Mouse (Mus musculus) yolk sac, embryonic 10.5 days (tissue): ENCODE results near the gene Stip1.

Source experiments
- DNase-seq: peaks from one replicate; pipeline ENCODE4 v3.0.0-alpha.2; 2017; ENCODE audit warnings: low spot score

Gene Stip1

DNA sequence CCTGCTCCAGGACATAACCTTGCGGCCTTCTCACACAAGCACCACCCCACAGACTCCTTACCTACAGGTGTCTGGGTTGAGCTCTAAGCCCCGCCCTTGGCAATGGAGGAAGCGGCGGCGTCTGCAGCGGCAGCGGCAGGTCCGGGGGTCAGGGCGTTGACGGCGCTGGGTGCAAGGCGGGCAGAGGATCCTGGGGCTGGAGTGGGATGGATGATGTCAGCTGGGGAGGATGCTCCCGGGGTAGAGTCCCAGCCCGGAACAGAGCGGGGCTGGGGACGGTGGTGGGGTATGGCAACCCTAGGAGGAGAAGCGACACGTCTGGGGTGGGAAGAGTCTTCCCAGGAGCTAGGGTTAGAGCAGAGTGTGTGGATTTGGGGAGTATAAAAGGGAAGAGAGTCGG is 54.5 kb downstream of the Stip1 start:
- no peak for DNase-seq

DNA sequence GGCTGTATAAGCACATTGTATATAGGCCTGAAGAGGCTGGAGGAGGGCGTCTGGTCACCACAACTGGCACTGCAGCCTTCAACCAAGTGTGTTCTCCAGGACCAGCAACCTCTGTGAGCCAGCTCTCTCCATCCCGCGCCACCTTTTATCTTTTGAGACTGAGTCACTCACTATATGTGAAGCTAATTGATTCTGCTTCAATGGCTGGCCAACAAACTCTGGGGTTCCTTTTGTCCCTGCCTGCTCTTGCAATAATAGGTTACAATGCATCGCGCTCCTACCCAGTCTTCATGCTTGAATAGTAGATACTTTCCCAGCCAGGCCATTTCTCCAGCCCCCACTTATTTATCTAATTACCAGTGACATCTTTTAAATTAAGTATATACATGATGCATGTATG is 56.1 kb downstream of the Stip1 start:
- DNase-seq, result no peak

DNA sequence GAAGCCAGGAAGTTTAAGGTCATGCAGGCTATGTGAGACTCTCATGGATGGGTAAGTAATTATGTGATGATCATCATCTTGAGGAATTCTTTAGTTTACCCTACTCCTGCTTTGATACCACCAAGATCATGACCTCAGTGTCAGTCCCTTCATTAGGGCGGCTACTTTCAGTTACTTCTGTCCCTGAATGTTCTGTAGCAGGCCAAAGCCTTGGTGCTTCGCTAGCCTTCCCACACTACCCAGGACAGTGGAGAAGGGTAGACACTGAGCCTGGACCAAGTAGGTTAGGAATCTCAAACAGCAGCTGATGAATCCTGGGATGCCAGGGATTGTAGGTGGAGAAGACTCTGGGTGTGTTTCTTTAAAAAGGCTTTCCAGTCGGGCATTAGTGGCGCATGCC is 58.3 kb downstream of the Stip1 start:
- DNase-seq, result no peak

DNA sequence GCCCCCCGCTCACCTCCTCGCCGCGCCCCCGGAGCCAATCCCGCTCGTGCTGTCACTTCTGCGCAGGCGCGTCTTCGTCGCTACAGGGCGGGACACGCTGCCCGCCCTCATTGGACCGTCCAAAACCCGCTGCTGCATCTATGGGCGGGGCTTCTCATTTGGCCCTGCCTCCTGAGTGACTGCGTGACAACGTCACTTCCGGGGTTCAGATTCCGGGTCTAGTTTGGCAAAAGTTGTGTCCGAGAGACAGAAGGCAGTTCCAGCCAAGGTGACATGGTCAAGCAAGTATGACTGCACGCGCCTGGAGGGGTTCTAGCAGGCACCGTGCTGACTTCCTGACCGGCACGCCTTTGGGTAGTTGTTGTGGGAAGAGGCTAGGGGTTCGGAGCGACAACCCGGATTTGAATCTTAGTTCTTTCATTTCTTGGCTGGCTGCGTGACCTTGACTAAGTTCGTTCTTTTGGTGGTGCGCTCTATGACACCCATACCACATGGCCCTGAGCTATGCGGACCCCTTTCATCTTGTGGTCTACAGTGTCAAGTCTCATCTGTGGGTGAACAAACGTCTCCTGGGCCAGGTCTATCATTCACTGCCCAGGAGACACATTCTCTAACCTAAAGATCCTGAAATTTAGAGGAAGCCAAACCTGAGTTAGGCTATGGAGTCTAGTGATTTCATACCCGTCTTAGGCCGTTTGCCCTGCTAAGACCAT is 59.2 kb downstream of the Stip1 start, which contains the start of gene Fkbp2:
Fkbp2 (minus strand) TSS at position 121 of the 713 bp plus-strand sequence.
- peak; percentile 99 for DNase-seq

DNA sequence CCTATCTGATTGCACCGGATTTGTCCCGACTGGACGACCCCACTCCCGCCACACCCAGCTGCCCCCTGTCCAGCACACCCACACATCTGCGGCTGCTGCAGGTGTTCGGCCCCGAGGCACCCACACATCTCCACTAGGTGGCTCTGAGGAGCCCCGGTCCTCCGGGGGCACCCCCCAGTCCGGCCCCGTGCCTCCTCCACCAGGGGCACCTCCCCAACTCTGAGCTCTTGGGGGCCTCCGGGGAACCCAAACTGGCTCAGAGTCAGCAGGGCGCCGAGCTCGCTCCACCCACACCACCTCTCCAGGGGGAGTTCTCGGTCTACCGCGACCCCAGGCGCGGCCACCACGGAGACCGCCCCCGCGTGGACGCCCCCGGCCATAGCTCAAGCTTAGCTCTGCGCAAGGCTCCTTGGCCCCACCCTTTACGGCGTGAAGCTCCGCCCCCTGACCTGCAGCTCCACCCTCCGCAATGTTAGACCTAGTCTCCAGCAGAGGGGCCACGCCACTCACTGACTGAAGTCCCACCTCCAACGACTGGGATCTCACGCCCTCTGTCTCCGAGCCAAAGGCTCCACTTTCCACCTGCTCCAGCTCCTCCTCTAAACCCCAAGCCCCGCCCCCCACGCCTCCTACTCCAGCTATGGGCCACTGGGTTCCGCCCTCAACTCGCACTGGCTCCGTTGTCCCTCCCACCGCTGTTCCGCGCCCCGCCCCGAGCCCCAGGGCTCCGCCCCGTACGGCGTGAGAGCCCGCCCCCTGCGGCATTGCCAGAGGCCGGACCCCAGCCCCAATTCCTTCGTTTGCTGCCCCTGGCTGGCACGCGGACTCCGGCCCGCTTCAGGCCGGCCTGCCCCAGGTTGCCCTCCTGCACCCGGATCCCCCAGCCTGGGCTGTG is 60.0 kb downstream of the Stip1 start:
- DNase-seq, result peak; percentile 100

DNA sequence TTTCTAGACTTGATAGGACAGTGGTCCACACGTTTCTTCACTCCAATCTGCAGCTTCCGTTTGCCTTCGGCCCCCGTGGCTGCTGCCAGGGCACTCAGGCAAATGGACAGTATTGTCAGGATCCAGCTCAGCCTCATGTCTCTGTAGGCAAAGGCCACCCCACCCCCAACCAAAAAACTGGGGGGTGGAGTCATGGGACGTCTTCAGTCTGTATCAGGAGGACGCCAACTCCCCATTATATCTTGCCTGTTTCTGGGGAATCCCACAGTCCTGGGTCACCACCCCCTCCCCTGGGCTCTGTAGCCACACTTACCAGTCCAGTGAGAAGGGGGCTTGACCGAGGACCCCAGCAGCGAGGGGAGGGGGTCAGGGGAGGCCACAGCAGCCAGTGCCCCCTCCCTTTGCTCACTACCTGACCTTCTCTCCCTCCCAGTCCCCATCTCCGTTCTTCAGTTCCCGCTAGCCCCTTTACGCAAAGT is 60.7 kb downstream of the Stip1 start:
- DNase-seq, result peak; percentile 70

DNA sequence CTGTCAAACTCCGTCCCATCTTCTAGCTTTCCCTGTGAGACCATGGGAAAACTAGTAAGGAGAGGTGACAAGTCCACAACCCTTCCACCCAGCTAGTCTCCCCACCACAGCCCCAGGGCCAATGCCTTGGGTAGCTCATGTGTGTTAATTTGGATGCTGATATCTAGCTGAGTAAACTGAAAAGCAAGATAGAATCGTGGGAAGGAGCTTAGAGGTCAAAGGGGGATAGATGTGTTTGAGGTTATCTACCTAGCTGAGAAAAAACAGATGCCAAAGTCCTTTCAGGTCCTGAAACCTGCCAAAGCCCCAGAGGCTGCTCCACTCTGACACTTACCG is 61.2 kb downstream of the Stip1 start:
- no peak for DNase-seq

DNA sequence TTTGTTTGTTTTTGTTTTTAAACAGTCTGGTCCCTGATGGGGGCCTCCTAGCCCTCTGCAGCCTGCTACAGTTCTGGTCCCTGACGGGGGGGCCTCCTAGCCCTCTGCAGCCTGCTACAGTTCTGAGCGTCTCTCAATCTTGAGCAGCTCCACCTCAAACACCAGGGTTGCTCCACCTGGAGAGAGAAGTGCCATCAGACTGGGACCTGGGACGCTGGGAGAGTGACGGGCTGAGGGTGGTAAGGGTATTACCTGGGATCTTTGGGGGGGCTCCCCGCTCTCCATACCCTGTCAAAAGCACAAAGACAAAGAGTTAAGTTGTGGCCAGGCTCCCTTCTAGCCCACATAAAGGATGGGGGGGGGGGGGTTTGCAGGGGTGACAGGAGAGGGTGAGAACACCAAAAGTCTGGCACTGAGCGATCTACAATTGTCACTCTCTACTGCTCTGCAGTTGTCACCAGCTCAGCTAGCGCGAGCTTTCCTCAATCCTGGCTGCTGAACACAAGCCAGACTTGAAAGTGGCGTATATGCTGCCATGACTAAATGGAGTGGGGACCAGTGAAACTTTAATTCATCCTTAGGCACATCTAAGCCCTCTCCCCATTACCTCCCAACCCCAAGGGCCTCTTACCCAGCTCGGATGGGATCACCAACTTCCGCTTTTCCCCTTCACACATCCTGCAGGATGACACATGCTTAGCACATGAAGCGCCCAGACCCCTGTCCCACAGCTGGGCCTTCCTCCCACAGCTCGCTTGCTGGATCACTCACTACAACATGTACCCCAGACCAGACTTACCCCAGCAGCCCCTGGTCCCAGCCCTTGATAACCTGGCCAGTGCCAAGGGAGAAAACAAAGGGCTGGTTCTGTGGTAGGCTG is 61.8 kb downstream of the Stip1 start:
- no peak for DNase-seq

DNA sequence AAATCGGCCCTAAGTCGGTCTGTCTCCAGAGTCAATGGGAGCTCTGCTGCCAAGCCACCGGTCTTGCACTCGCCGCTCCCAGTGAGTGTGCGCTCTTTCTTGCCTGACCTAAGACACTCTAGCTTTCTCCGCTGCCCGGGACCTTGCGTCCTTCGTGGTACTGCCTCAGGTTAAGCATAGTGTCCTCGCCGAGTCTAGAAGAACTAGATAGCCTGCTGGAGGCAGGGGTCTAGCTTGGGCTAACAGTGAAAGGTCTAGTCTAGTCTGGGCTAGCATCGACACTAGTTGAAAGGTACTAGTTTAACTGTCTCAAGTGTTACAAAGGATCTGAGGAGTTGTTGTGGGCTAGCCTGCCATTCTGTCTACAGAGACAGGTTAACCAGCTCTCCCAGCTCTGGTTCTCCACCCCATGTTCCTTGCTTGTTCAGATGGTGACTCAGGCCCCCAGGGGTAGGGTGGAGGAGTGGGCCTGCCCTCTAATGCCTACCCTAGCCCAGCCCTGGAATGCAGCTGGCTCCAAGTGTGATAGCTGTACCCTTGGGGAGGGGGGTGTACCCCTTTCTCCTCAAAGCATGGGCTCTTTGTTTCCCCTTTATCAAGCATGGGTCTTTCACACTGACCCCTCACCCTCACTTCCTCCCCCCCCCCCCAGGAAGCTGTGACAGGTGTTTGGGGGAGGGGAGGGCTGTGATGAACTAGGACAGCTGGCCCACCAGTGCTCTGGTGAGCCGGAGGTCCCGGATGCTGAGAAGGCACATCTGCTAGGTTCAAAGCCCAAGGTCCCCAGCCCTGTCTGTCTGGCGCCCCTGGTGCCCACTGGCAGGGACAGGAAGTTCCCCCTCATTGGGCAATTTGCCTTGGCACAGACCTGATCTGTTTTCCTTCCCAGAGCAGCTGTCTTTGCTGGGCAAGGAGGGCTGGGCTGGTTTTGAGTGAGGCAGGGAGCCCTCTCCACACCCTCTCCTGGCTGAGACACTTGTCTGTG is 63.9 kb downstream of the Stip1 start, which contains the start of gene Plcb3:
Plcb3 (minus strand) TSS at position 934 of the 985 bp plus-strand sequence.
- peak; percentile 65 for DNase-seq

DNA sequence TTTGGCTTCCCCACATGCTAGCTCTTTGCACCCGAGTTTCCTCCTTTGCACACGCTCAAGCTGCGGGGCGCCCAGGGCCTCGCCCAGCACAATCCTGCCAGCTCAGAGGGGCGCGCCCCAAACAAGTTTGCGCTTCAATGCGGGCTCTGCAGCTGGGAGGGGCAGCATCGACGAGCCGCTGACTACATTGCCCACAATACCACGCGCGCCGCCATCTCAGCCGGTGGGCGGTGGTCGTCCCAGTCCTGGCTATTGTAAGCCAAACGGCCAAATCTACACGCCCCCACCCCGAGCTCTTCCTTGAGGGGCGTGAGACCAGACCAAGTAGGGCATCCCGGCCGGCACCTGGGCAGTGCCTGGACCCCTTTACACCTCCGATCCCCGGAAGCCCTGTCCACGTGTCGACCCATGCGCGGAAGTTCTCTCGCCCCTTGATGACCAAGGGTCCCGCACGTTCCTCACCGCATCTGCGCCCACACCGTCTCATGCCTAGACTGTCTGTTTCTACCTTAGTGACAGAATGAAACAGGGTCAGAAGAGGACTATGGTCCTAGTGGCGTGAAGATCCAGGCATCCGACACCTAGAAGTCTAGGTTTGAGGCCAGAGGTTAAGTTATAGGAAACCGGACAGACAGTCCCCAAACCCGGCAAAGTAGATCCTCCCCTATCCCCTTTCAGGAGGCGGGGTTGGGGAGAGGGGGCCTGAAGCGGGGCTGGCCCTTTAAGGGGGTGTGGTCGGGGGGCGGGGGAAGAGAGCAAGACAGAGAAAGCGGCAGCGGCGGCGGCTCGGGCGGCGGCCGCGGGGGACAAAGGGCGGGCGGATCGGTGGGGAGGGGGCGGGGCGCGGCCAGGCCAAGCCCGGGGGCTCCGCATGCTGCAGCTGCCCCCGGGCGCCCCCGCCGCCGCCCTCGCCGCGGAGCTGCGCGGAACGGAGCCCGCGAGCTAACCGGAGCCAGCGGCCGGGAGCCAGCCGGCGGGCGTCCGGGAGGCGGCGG is 65.3 kb downstream of the Stip1 start, which contains the start of gene Ppp1r14b:
Ppp1r14b (plus strand) TSS at position 758 of the 995 bp plus-strand sequence.
- DNase-seq, result peak; percentile 94

DNA sequence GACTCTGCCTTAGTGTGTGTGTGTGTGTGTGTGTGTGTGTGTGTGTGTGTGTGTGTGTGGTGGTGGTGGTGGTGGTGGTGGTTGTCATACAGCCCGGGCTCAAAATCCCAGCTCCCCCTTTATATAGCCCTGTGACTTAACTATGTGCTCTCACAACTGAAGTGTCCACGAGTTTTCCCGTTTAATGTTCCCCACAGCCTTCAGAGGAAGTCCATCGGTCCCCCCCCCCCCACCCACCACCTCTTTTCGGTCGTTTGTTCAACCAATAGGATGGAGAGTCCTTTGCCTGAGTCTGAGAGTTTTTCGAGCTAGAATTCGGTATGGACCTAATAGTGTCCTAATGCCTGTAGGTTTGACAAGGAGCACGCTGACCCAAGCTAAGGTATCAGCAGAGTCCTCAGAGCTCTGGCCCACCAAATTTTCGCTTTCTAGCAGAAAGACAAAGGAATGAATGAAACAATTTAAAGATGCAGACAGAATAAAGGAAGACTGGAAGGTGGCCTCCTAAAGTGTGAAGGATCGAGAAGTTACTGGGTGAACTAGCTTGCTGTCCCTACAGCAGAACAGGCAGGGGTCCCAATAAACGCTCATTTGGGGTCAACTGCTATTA is 66.1 kb downstream of the Stip1 start:
- DNase-seq, result no peak

DNA sequence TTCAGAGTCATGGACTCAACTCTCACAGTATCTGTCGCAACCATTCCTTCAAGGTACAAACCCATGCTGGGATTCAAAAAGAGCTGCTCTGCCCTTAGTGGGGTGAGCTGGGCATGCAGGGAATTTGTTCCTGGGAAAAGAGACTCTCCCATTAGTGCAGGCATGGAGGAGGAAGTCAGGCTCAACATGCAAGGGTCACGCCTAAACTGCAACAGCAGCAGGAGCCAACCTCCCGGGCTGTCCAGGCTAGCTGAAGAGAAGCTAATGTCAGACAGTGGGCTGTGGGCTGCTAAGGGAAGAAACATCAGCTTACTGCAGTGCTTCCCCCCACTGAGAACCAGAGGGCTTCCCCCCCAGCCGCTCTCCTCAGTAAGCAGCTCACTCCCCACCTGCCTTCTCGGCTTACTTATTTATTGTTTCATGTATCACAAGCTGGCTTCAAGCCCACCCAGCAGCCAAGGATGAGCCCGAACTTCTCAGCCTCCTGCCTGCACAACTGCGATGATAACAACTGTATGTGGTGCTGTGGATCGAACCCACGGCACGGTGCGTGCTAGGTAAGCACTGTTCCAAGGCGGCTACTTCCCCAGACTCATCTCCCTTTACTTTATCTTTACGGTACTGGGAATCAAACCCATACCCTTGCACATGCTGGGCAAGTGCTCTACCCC is 67.4 kb downstream of the Stip1 start:
- no peak for DNase-seq

DNA sequence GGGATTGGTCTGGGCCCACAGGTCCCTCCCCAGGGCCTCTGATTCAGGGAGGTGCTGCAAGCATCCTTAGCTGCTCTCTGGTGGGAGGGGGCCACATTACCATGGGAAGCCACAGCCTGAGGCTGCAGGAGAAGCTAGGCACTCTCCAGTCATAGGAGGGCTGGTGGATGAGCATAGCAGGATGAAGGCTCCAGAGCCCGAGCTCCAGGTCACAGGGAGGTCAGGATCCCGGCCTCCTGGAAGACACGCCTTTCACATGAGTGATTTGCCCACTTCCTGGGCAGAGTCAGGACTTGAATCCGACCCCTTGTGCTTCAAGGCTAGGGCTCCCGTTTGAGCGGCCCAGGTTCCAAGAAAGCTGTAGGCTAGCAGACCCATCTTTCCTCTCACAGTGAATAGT is 68.1 kb downstream of the Stip1 start:
- DNase-seq, result no peak
